Mouse (Mus musculus): ENCODE measurements at regions not wholly inside any gene's neighbourhood (a gene's known extent, or its start where the extent isn't known, plus 50 kb on each side); places are given as distances from the start of the nearest gene placed in this dataset.

- Histone ChIP-seq H3K4me2 (no peak overlapping the region), H3K36me3 (no peaks in the 10 kb centered on the region), H3K27me3 (no peaks in the 10 kb centered on the region)
Observed at GRCm38 (mm10) chr11:17651389-17652156, 302.1 kb downstream of the Etaa1 start.

GRCm38 (mm10) chr11:17655840-17656239 lies 297.8 kb downstream of the Etaa1 start:
- WGBS = 95% methylated on average over 2 of the region's 2 CpGs
- Histone ChIP-seq H3K4me1 (replicated peaks) (0 out of 2 replicates have a peak, but pooled peaks cover 3% of the 10 kb centered on the region), H3K4me3 (no peak overlapping the region)

More at GRCm38 (mm10) chr11:17651389-17652156, 302.1 kb downstream of the Etaa1 start:
- H3K9me3 ChIP-seq = no peaks in the 10 kb centered on the region
- ATAC-seq (ENCODE audit: low FRiP score, low read depth) = no peak
- no peak overlapping the region for H3K4me3 ChIP-seq
- H3K27ac ChIP-seq (replicated peaks) = no peak overlapping the region
- no peaks in the 10 kb centered on the region for H3K4me1 ChIP-seq (replicated peaks)
- no peak overlapping the region for H3K9ac ChIP-seq
- 45% methylated on average over 4 of the region's 4 CpGs for WGBS

GRCm38 (mm10) chr11:17657720-17658119 lies 296.0 kb downstream of the Etaa1 start:
- ATAC-seq (ENCODE audit: low FRiP score, low read depth) = no peak
- H3K4me1 ChIP-seq (replicated peaks) = 0 out of 2 replicates have a peak, but pooled peaks cover 3% of the 10 kb centered on the region
- no peak overlapping the region for H3K4me2 ChIP-seq
- H3K27ac ChIP-seq (replicated peaks) = no peak overlapping the region
- H3K4me3 ChIP-seq = no peak overlapping the region
- no peaks in the 10 kb centered on the region for H3K36me3 ChIP-seq
- 72% methylated on average over 3 of the region's 3 CpGs for WGBS
- H3K27me3 ChIP-seq = no peaks in the 10 kb centered on the region
- no peaks in the 10 kb centered on the region for H3K9me3 ChIP-seq
- no peak overlapping the region for H3K9ac ChIP-seq

More at GRCm38 (mm10) chr11:17655840-17656239, 297.8 kb downstream of the Etaa1 start:
- H3K4me2 ChIP-seq = no peak overlapping the region
- H3K9ac ChIP-seq = no peak overlapping the region
- H3K27ac ChIP-seq (replicated peaks) = no peak overlapping the region
- H3K27me3 ChIP-seq = no peaks in the 10 kb centered on the region
- no peaks in the 10 kb centered on the region for H3K36me3 ChIP-seq
- no peaks in the 10 kb centered on the region for H3K9me3 ChIP-seq
- ATAC-seq (ENCODE audit: low FRiP score, low read depth) = no peak

- 38% methylated on average over 3 of the region's 3 CpGs for WGBS
- Histone ChIP-seq H3K36me3 (no peaks in the 10 kb centered on the region), H3K4me2 (no peak overlapping the region), H3K27ac (replicated peaks) (no peak overlapping the region), H3K4me3 (no peak overlapping the region), H3K4me1 (replicated peaks) (0 out of 2 replicates have a peak, but pooled peaks cover 3% of the 10 kb centered on the region), H3K9me3 (no peaks in the 10 kb centered on the region), H3K27me3 (no peaks in the 10 kb centered on the region), H3K9ac (no peak overlapping the region)
- peak; percentile 45 for ATAC-seq (ENCODE audit: low FRiP score, low read depth)
Observed at GRCm38 (mm10) chr11:17658289-17658688, 295.4 kb downstream of the Etaa1 start.

- H3K9me3 ChIP-seq = no peaks in the 10 kb centered on the region
- H3K9ac ChIP-seq = no peak overlapping the region
- no peak for ATAC-seq (ENCODE audit: low FRiP score, low read depth)
- H3K4me3 ChIP-seq = no peak overlapping the region
- H3K4me1 ChIP-seq (replicated peaks) = 0 out of 2 replicates have a peak, but pooled peaks cover 3% of the 10 kb centered on the region
- no peak overlapping the region for H3K27ac ChIP-seq (replicated peaks)
- 88% methylated on average over 4 of the region's 4 CpGs for WGBS
- no peaks in the 10 kb centered on the region for H3K36me3 ChIP-seq
- H3K4me2 ChIP-seq = no peak overlapping the region
- H3K27me3 ChIP-seq = no peaks in the 10 kb centered on the region
Observed at GRCm38 (mm10) chr11:17658717-17659116, 295.0 kb downstream of the Etaa1 start.

- Histone ChIP-seq H3K9me3 (no peaks in the 10 kb centered on the region), H3K4me2 (no peak overlapping the region), H3K4me3 (no peak overlapping the region), H3K9ac (no peak overlapping the region), H3K4me1 (replicated peaks) (no peaks in the 10 kb centered on the region), H3K27me3 (no peaks in the 10 kb centered on the region), H3K27ac (replicated peaks) (no peak overlapping the region), H3K36me3 (no peaks in the 10 kb centered on the region)
- ATAC-seq (ENCODE audit: low FRiP score, low read depth) = no peak
- WGBS = 62% methylated on average over 5 of the region's 5 CpGs
Observed at GRCm38 (mm10) chr11:17663893-17664292, 289.8 kb downstream of the Etaa1 start.

GRCm38 (mm10) chr11:17665624-17666552 lies 287.8 kb downstream of the Etaa1 start:
- H3K4me2 ChIP-seq = no peak overlapping the region
- no peaks in the 10 kb centered on the region for H3K36me3 ChIP-seq
- no peak overlapping the region for H3K4me3 ChIP-seq
- no peak for ATAC-seq (ENCODE audit: low FRiP score, low read depth)
- no peak overlapping the region for H3K9ac ChIP-seq
- H3K4me1 ChIP-seq (replicated peaks) = no peaks in the 10 kb centered on the region
- no peak overlapping the region for H3K27ac ChIP-seq (replicated peaks)
- H3K9me3 ChIP-seq = no peaks in the 10 kb centered on the region
- WGBS = 69% methylated on average over 11 of the region's 11 CpGs
- no peaks in the 10 kb centered on the region for H3K27me3 ChIP-seq

GRCm38 (mm10) chr11:17680998-17681397 lies 272.7 kb downstream of the Etaa1 start:
- ATAC-seq (ENCODE audit: low FRiP score, low read depth) = no peak
- H3K4me2 ChIP-seq = no peak overlapping the region
- H3K27ac ChIP-seq (replicated peaks) = no peak overlapping the region
- H3K27me3 ChIP-seq = no peaks in the 10 kb centered on the region
- H3K4me1 ChIP-seq (replicated peaks) = 0 out of 2 replicates have a peak, but pooled peaks cover 6% of the 10 kb centered on the region
- 56% methylated on average over 4 of the region's 4 CpGs for WGBS
- H3K9ac ChIP-seq = no peak overlapping the region
- no peaks in the 10 kb centered on the region for H3K36me3 ChIP-seq
- no peak overlapping the region for H3K4me3 ChIP-seq
- H3K9me3 ChIP-seq = peaks cover 3% of the 10 kb centered on the region; the same call in 1 of the 2 replicates

- Histone ChIP-seq H3K36me3 (no peaks in the 10 kb centered on the region), H3K4me1 (replicated peaks) (peaks cover 15% of the 10 kb centered on the region), H3K4me2 (no peak overlapping the region), H3K27ac (replicated peaks) (no peak overlapping the region), H3K9ac (no peak overlapping the region), H3K27me3 (no peaks in the 10 kb centered on the region), H3K9me3 (peaks cover 3% of the 10 kb centered on the region; the same call in 1 of the 2 replicates), H3K4me3 (no peak overlapping the region)
- WGBS = 49% methylated on average over 4 of the region's 4 CpGs
- peak; percentile 71; the same call in 1 of the 2 replicates for ATAC-seq (ENCODE audit: low FRiP score, low read depth)
Observed at GRCm38 (mm10) chr11:17685711-17686113, 268.0 kb downstream of the Etaa1 start.

GRCm38 (mm10) chr11:17686806-17687205 lies 266.9 kb downstream of the Etaa1 start:
- WGBS = 62% methylated on average over 2 of the region's 2 CpGs
- Histone ChIP-seq H3K27me3 (no peaks in the 10 kb centered on the region), H3K27ac (replicated peaks) (peak overlapping the region; percentile 48; the same call in 1 of the 2 replicates), H3K4me1 (replicated peaks) (peaks cover 15% of the 10 kb centered on the region), H3K4me3 (no peak overlapping the region), H3K9me3 (peaks cover 2% of the 10 kb centered on the region; the same call in 1 of the 2 replicates), H3K36me3 (no peaks in the 10 kb centered on the region), H3K4me2 (no peak overlapping the region), H3K9ac (no peak overlapping the region)
- no peak for ATAC-seq (ENCODE audit: low FRiP score, low read depth)

- no peaks in the 10 kb centered on the region for H3K36me3 ChIP-seq
- H3K9me3 ChIP-seq = no peaks in the 10 kb centered on the region
- no peaks in the 10 kb centered on the region for H3K4me1 ChIP-seq (replicated peaks)
- H3K4me2 ChIP-seq = no peak overlapping the region
- WGBS = 29% methylated on average over 2 of the region's 2 CpGs
- H3K27ac ChIP-seq (replicated peaks) = no peak overlapping the region
- no peak overlapping the region for H3K4me3 ChIP-seq
- H3K27me3 ChIP-seq = no peaks in the 10 kb centered on the region
- ATAC-seq (ENCODE audit: low FRiP score, low read depth) = no peak
- no peak overlapping the region for H3K9ac ChIP-seq
Observed at GRCm38 (mm10) chr11:17694145-17694544, 259.5 kb downstream of the Etaa1 start.

GRCm38 (mm10) chr11:17708769-17709168 lies 244.9 kb downstream of the Etaa1 start:
- Histone ChIP-seq H3K9ac (no peak overlapping the region), H3K4me2 (no peak overlapping the region), H3K36me3 (no peaks in the 10 kb centered on the region), H3K4me1 (replicated peaks) (no peaks in the 10 kb centered on the region), H3K27me3 (no peaks in the 10 kb centered on the region), H3K9me3 (no peaks in the 10 kb centered on the region), H3K4me3 (no peak overlapping the region), H3K27ac (replicated peaks) (no peak overlapping the region)
- no peak for ATAC-seq (ENCODE audit: low FRiP score, low read depth)

Measured in hindbrain, embryonic 15.5 days (tissue).